Mouse (Mus musculus): Measurements from ENCODE around the gene Lyar. TPM values are rescaled to one million over a fixed set of nuclear protein-coding genes. Genes with fewer than 3 reads are reported as not detected.

Gene Lyar
- polyA plus RNA-seq, 1 experiment from 2014 or later = 37.3 TPM

- Histone ChIP-seq H3K4me1 (ENCODE audit: control insufficient read depth, insufficient read depth, low read length) (no peaks in the 10 kb centered on the region), H3K27ac (ENCODE audit: low read depth, low read length) (no peak overlapping the region), H3K9me3 (ENCODE audit: control insufficient read depth, low read length) (no peaks in the 10 kb centered on the region), H3K4me3 (ENCODE audit: low read depth, low read length) (no peak overlapping the region), H3K27me3 (ENCODE audit: control insufficient read depth, insufficient read depth, low read length) (no peaks in the 10 kb centered on the region), H3K36me3 (ENCODE audit: control insufficient read depth, insufficient read depth, low read length) (no peaks in the 10 kb centered on the region), H3K9ac (replicated peaks; ENCODE audit: low read depth, low read length) (no peak overlapping the region), H3K4me2 (ENCODE audit: low read depth, low read length) (no peak overlapping the region)
- 9% methylated on average over 5 of the region's 5 CpGs for WGBS
- ATAC-seq (ENCODE audit: low read depth) = peak; percentile 68
These were observed 20.6 kb downstream of the Lyar start for GRCm38 (mm10) chr5:38240727-38241472.

GRCm38 (mm10) chr5:38241473-38241834, 21.2 kb downstream of the Lyar start:
- no peak overlapping the region for H3K9ac ChIP-seq (replicated peaks; ENCODE audit: low read depth, low read length)
- H3K27ac ChIP-seq (ENCODE audit: low read depth, low read length) = no peak overlapping the region
- H3K4me3 ChIP-seq (ENCODE audit: low read depth, low read length) = no peak overlapping the region
- ATAC-seq (ENCODE audit: low read depth) = peak; percentile 61
- H3K4me2 ChIP-seq (ENCODE audit: low read depth, low read length) = no peak overlapping the region
- no peaks in the 10 kb centered on the region for H3K27me3 ChIP-seq (ENCODE audit: control insufficient read depth, insufficient read depth, low read length)
- H3K4me1 ChIP-seq (ENCODE audit: control insufficient read depth, insufficient read depth, low read length) = no peaks in the 10 kb centered on the region
- WGBS = 45% methylated on average over 3 of the region's 3 CpGs
- H3K36me3 ChIP-seq (ENCODE audit: control insufficient read depth, insufficient read depth, low read length) = no peaks in the 10 kb centered on the region
- no peaks in the 10 kb centered on the region for H3K9me3 ChIP-seq (ENCODE audit: control insufficient read depth, low read length)

GRCm38 (mm10) chr5:38241966-38242365, 21.7 kb downstream of the Lyar start:
- 84% methylated on average over 6 of the region's 6 CpGs for WGBS
- Histone ChIP-seq H3K27me3 (ENCODE audit: control insufficient read depth, insufficient read depth, low read length) (no peaks in the 10 kb centered on the region), H3K27ac (ENCODE audit: low read depth, low read length) (no peak overlapping the region), H3K4me1 (ENCODE audit: control insufficient read depth, insufficient read depth, low read length) (no peaks in the 10 kb centered on the region), H3K4me2 (ENCODE audit: low read depth, low read length) (no peak overlapping the region), H3K4me3 (ENCODE audit: low read depth, low read length) (no peak overlapping the region), H3K9ac (replicated peaks; ENCODE audit: low read depth, low read length) (no peak overlapping the region), H3K36me3 (ENCODE audit: control insufficient read depth, insufficient read depth, low read length) (no peaks in the 10 kb centered on the region), H3K9me3 (ENCODE audit: control insufficient read depth, low read length) (no peaks in the 10 kb centered on the region)
- ATAC-seq (ENCODE audit: low read depth) = no peak

- 40% methylated on average over 4 of the region's 4 CpGs for WGBS
- H3K9me3 ChIP-seq (ENCODE audit: control insufficient read depth, low read length) = no peaks in the 10 kb centered on the region
- no peaks in the 10 kb centered on the region for H3K27me3 ChIP-seq (ENCODE audit: control insufficient read depth, insufficient read depth, low read length)
- no peak overlapping the region for H3K4me2 ChIP-seq (ENCODE audit: low read depth, low read length)
- no peak overlapping the region for H3K9ac ChIP-seq (replicated peaks; ENCODE audit: low read depth, low read length)
- no peak for ATAC-seq (ENCODE audit: low read depth)
- no peak overlapping the region for H3K4me3 ChIP-seq (ENCODE audit: low read depth, low read length)
- H3K4me1 ChIP-seq (ENCODE audit: control insufficient read depth, insufficient read depth, low read length) = no peaks in the 10 kb centered on the region
- no peaks in the 10 kb centered on the region for H3K36me3 ChIP-seq (ENCODE audit: control insufficient read depth, insufficient read depth, low read length)
- no peak overlapping the region for H3K27ac ChIP-seq (ENCODE audit: low read depth, low read length)
These were observed 34.9 kb downstream of the Lyar start for GRCm38 (mm10) chr5:38255195-38255594.

- no peak for ATAC-seq (ENCODE audit: low read depth)
- H3K4me3 ChIP-seq (ENCODE audit: low read depth, low read length) = no peak overlapping the region
- no peaks in the 10 kb centered on the region for H3K4me1 ChIP-seq (ENCODE audit: control insufficient read depth, insufficient read depth, low read length)
- WGBS = 77% methylated on average over 3 of the region's 3 CpGs
- no peak overlapping the region for H3K9ac ChIP-seq (replicated peaks; ENCODE audit: low read depth, low read length)
- no peak overlapping the region for H3K27ac ChIP-seq (ENCODE audit: low read depth, low read length)
- no peak overlapping the region for H3K4me2 ChIP-seq (ENCODE audit: low read depth, low read length)
- no peaks in the 10 kb centered on the region for H3K36me3 ChIP-seq (ENCODE audit: control insufficient read depth, insufficient read depth, low read length)
- no peaks in the 10 kb centered on the region for H3K9me3 ChIP-seq (ENCODE audit: control insufficient read depth, low read length)
- no peaks in the 10 kb centered on the region for H3K27me3 ChIP-seq (ENCODE audit: control insufficient read depth, insufficient read depth, low read length)
These were observed 35.4 kb downstream of the Lyar start for GRCm38 (mm10) chr5:38255644-38256043.

- 96% methylated on average over 1 of the region's 1 CpGs for WGBS
- Histone ChIP-seq H3K4me1 (ENCODE audit: control insufficient read depth, insufficient read depth, low read length) (0 out of 2 replicates have a peak, but pooled peaks cover 4% of the 10 kb centered on the region), H3K9me3 (ENCODE audit: control insufficient read depth, low read length) (no peaks in the 10 kb centered on the region), H3K4me2 (ENCODE audit: low read depth, low read length) (no peak overlapping the region), H3K4me3 (ENCODE audit: low read depth, low read length) (no peak overlapping the region), H3K36me3 (ENCODE audit: control insufficient read depth, insufficient read depth, low read length) (no peaks in the 10 kb centered on the region), H3K9ac (replicated peaks; ENCODE audit: low read depth, low read length) (no peak overlapping the region), H3K27ac (ENCODE audit: low read depth, low read length) (no peak overlapping the region), H3K27me3 (ENCODE audit: control insufficient read depth, insufficient read depth, low read length) (no peaks in the 10 kb centered on the region)
- ATAC-seq (ENCODE audit: low read depth) = no peak
These were observed 36.3 kb downstream of the Lyar start for GRCm38 (mm10) chr5:38256551-38256950.

- WGBS = 82% methylated on average over 8 of the region's 8 CpGs
- no peak overlapping the region for H3K4me3 ChIP-seq (ENCODE audit: low read depth, low read length)
These were observed 37.9 kb downstream of the Lyar start for GRCm38 (mm10) chr5:38258034-38258772.

GRCm38 (mm10) chr5:38258773-38259146, 38.5 kb downstream of the Lyar start:
- no peak for ATAC-seq (ENCODE audit: low read depth)
- Histone ChIP-seq H3K9ac (replicated peaks; ENCODE audit: low read depth, low read length) (no peak overlapping the region), H3K4me1 (ENCODE audit: control insufficient read depth, insufficient read depth, low read length) (0 out of 2 replicates have a peak, but pooled peaks cover 4% of the 10 kb centered on the region), H3K27ac (ENCODE audit: low read depth, low read length) (no peak overlapping the region), H3K36me3 (ENCODE audit: control insufficient read depth, insufficient read depth, low read length) (peaks cover 12% of the 10 kb centered on the region), H3K27me3 (ENCODE audit: control insufficient read depth, insufficient read depth, low read length) (no peaks in the 10 kb centered on the region), H3K4me3 (ENCODE audit: low read depth, low read length) (no peak overlapping the region), H3K9me3 (ENCODE audit: control insufficient read depth, low read length) (no peaks in the 10 kb centered on the region), H3K4me2 (ENCODE audit: low read depth, low read length) (no peak overlapping the region)
- 80% methylated on average over 5 of the region's 5 CpGs for WGBS

More at GRCm38 (mm10) chr5:38258034-38258772, 37.9 kb downstream of the Lyar start:
- Histone ChIP-seq H3K9me3 (ENCODE audit: control insufficient read depth, low read length) (no peaks in the 10 kb centered on the region), H3K27ac (ENCODE audit: low read depth, low read length) (no peak overlapping the region), H3K36me3 (ENCODE audit: control insufficient read depth, insufficient read depth, low read length) (peaks cover 7% of the 10 kb centered on the region), H3K9ac (replicated peaks; ENCODE audit: low read depth, low read length) (no peak overlapping the region), H3K4me2 (ENCODE audit: low read depth, low read length) (no peak overlapping the region), H3K27me3 (ENCODE audit: control insufficient read depth, insufficient read depth, low read length) (no peaks in the 10 kb centered on the region), H3K4me1 (ENCODE audit: control insufficient read depth, insufficient read depth, low read length) (0 out of 2 replicates have a peak, but pooled peaks cover 4% of the 10 kb centered on the region)
- no peak for ATAC-seq (ENCODE audit: low read depth)

- Histone ChIP-seq H3K27me3 (ENCODE audit: control insufficient read depth, insufficient read depth, low read length) (no peaks in the 10 kb centered on the region), H3K9me3 (ENCODE audit: control insufficient read depth, low read length) (no peaks in the 10 kb centered on the region), H3K36me3 (ENCODE audit: control insufficient read depth, insufficient read depth, low read length) (peaks cover 14% of the 10 kb centered on the region), H3K27ac (ENCODE audit: low read depth, low read length) (peak overlapping the region; percentile 78), H3K4me3 (ENCODE audit: low read depth, low read length) (peak overlapping the region; percentile 62), H3K9ac (replicated peaks; ENCODE audit: low read depth, low read length) (peak overlapping the region; percentile 68), H3K4me1 (ENCODE audit: control insufficient read depth, insufficient read depth, low read length) (0 out of 2 replicates have a peak, but pooled peaks cover 4% of the 10 kb centered on the region), H3K4me2 (ENCODE audit: low read depth, low read length) (peak overlapping the region; percentile 95)
- WGBS = 47% methylated on average over 9 of the region's 9 CpGs
- no peak for ATAC-seq (ENCODE audit: low read depth)
These were observed 39.3 kb downstream of the Lyar start for GRCm38 (mm10) chr5:38259455-38260106.

Measured in neural tube, embryonic 14.5 days (tissue).